Mouse (Mus musculus): ENCODE measurements around the gene Pik3r5. TPM values are rescaled to one million over a fixed set of nuclear protein-coding genes. Genes with fewer than 3 reads are reported as not detected.
A peak's percentile ranks its signal among the peaks of the same experiment; 100 is the strongest.

Gene Pik3r5
- total and polyA plus RNA-seq, 3 experiments: 3.2 to 5.7 TPM; not detected in 1

DNA sequence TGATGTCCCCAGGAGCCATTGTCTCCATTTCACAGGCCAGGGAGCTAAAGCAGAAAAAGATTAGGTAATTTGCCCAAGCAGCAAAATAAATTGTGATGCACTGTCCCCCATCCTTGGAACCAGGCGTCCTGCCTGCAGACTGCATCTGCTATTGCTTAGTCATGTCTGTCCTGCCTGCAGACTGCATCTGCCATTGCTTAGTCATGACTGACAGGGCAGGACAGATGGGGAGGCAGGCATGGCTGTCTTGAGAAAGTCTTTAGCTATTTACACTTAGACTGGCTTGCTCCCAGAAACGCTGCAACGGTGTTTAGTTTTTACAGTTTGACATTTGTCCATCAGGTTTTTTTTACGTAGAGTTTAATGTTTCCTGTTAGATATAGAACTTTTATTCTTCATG, 104.5 kb downstream of the Pik3r5 start:
- H3K27ac ChIP-seq (ENCODE audit: control insufficient read depth, low read depth, low read length): no peak overlapping the region
- peaks cover 0 to 4% of the 10 kb centered on the region in 2 experiments; a peak in 2 of 4 replicates for H3K4me1 ChIP-seq (ENCODE audit: control insufficient read depth in 1 of 2, insufficient read depth in 2 of 2, low read length in 2 of 2)
- no peaks in the 10 kb centered on the region for H3K79me2 ChIP-seq (ENCODE audit: control insufficient read depth, insufficient read depth, low read length, poor library complexity)
- H3K9ac ChIP-seq (ENCODE audit: control insufficient read depth, low read depth, low read length, poor library complexity, severe bottlenecking): no peak overlapping the region
- no peaks in the 10 kb centered on the region for H3K36me3 ChIP-seq (ENCODE audit: control insufficient read depth in 1 of 2, insufficient read depth in 2 of 2, low read length in 2 of 2)
- H3K4me3 ChIP-seq (ENCODE audit: control insufficient read depth in 1 of 2, insufficient read depth in 1 of 2, low read depth in 2 of 2, low read length in 2 of 2): no peak overlapping the region
- TF ChIP-seq SIN3A (IDR thresholded peaks at IDR 0.05; ENCODE audit: low read length): peak; percentile 43; the same call in 1 of the 2 replicates
- no peak for TF ChIP-seq RCOR1 (IDR thresholded peaks at IDR 0.05; ENCODE audit: low read depth, low read length)
- TF ChIP-seq HCFC1 (IDR thresholded peaks at IDR 0.05; ENCODE audit: low read depth, low read length): peak; percentile 74
- H3K9me3 ChIP-seq (replicated peaks; ENCODE audit: insufficient read depth, low read length): no peaks in the 10 kb centered on the region
- no peaks in the 10 kb centered on the region for H3K27me3 ChIP-seq (ENCODE audit: control insufficient read depth in 1 of 2, insufficient read depth in 2 of 2, low read length in 2 of 2)
- peak; percentile 58 for DNase-seq (ENCODE audit: low read depth, low spot score)

DNA sequence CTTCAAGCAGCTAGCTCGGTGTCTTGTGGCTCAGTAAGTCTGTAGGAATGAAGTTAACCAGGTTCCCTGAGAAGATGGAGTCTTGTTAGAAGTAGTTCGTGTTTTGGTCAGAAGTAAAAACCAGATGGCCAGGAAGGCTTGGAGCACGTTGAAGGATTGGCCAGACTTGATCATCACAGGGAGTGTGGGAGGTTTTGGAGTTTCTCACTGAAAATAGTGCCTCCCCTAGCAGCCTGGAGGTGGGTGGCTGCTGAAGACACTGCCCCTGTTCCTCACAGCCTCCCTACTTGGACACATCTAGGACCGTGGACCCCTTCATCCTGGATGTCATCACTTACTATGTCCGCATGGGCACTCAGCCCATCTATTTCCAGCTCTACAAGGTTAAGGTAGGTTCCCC, 107.7 kb downstream of the Pik3r5 start:
- DNase-seq (ENCODE audit: low read depth, low spot score): no peak
- no peaks in the 10 kb centered on the region for H3K4me1 ChIP-seq (ENCODE audit: control insufficient read depth in 1 of 2, insufficient read depth in 2 of 2, low read length in 2 of 2)
- no peaks in the 10 kb centered on the region for H3K79me2 ChIP-seq (ENCODE audit: control insufficient read depth, insufficient read depth, low read length, poor library complexity)
- H3K27me3 ChIP-seq (ENCODE audit: control insufficient read depth in 1 of 2, insufficient read depth in 2 of 2, low read length in 2 of 2): peaks cover 0 to 2% of the 10 kb centered on the region in 2 experiments; a peak in 1 of 4 replicates
- TF ChIP-seq POLR2A (IDR thresholded peaks at IDR 0.05; ENCODE audit: control insufficient read depth in 1 of 2, insufficient read depth in 1 of 2, low read depth in 1 of 2, low read length in 2 of 2, poor library complexity in 1 of 2) (no peak), MEF2A (IDR thresholded peaks at IDR 0.05; ENCODE audit: extremely low read depth, insufficient replicate concordance, low read depth, low read length, poor library complexity, severe bottlenecking) (no peak), MAZ (IDR thresholded peaks at IDR 0.05; ENCODE audit: low read depth, low read length) (no peak), CTCF (IDR thresholded peaks at IDR 0.05 in 2 of 3, conservative IDR thresholded peaks at IDR 0.05 in 1 of 3; ENCODE audit: control insufficient read depth in 1 of 3, insufficient read depth in 1 of 3, low read depth in 2 of 3, low read length in 3 of 3, poor library complexity in 1 of 3, severe bottlenecking in 1 of 3) (no peak), E2F4 (IDR thresholded peaks at IDR 0.05; ENCODE audit: borderline replicate concordance, low read depth, low read length) (no peak), GATA1 (IDR thresholded peaks at IDR 0.05; ENCODE audit: low read depth, low read length) (no peak), UBTF (IDR thresholded peaks at IDR 0.05; ENCODE audit: borderline replicate concordance, insufficient read depth, low read depth, low read length) (no peak), JUND (IDR thresholded peaks at IDR 0.05; ENCODE audit: low read depth, low read length) (no peak), MYC (IDR thresholded peaks at IDR 0.05; ENCODE audit: low read depth, low read length) (no peak), MYB (IDR thresholded peaks at IDR 0.05; ENCODE audit: low read depth, low read length) (no peak), MAFK (IDR thresholded peaks at IDR 0.05; ENCODE audit: borderline replicate concordance, low read depth, low read length) (no peak), ELF1 (IDR thresholded peaks at IDR 0.05; ENCODE audit: low read depth, low read length) (no peak), USF2 (IDR thresholded peaks at IDR 0.05; ENCODE audit: borderline replicate concordance in 1 of 2, insufficient read depth in 1 of 2, low read depth in 1 of 2, low read length in 2 of 2) (no peak)
- no peaks in the 10 kb centered on the region for H3K36me3 ChIP-seq (ENCODE audit: control insufficient read depth in 1 of 2, insufficient read depth in 2 of 2, low read length in 2 of 2)
- no peak overlapping the region for H3K9ac ChIP-seq (ENCODE audit: control insufficient read depth, low read depth, low read length, poor library complexity, severe bottlenecking)
- no peak overlapping the region for H3K4me3 ChIP-seq (ENCODE audit: control insufficient read depth in 1 of 2, insufficient read depth in 1 of 2, low read depth in 2 of 2, low read length in 2 of 2)
- H3K27ac ChIP-seq (ENCODE audit: control insufficient read depth, low read depth, low read length): no peak overlapping the region
- H3K9me3 ChIP-seq (replicated peaks; ENCODE audit: insufficient read depth, low read length): no peaks in the 10 kb centered on the region
